Mouse (Mus musculus): ENCODE data around the gene Fbxl17.

DNA sequence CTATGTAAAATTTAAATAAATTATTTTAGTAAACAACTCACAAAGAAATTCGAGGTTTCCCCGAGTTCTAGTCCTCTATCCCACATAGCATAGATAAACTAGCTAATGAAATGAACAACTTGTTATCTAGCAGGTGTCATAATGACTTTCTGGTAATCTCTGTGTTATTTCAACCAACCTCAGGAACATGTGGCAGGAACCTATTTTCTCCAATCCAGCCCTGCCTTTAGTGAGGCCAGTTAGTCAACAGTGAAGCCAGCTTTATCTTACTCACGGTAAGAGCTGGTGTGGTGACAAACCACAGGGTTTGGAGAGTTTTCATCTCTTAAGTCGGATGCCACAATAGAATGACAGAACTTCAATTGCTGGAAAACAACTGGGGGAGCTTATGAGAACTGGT lies 215.7 kb downstream of the Fbxl17 start:
- no peak for TF ChIP-seq CTCF (IDR thresholded peaks at IDR 0.05; ENCODE audit: low read depth, low read length)
- no peak for TF ChIP-seq GATA1 (IDR thresholded peaks at IDR 0.05; ENCODE audit: borderline replicate concordance, low read length)
- TF ChIP-seq GATA2 (IDR thresholded peaks at IDR 0.05; ENCODE audit: borderline replicate concordance, low read depth, low read length): no peak
- TF ChIP-seq TAL1 (conservative IDR thresholded peaks at IDR 0.05; ENCODE audit: low read depth, low read length): no peak
